15 mouse cellular contexts compared by ENCODE assay signal in the genomic region with DNA sequence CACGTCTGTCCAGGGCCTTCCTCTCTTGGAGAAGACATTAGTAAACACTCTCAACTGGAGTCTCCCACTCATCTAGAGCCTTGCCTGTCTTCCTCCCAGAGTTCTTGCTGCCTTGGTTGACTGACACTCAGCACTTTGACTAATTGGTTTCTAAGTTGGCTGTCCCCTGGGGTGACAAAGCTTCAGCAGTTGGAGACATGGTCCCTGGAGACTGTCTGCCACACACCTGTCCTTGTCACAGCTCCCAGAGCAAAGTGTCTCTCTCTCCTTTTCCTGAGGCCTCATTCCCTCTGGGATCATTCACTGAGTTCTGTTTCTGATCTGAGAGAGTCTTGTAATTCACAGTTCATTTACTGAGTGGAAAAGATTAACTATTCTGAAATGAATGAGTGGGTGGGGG. TPM values are rescaled to one million over a fixed set of nuclear protein-coding genes. Genes with fewer than 3 reads are reported as not detected.
A peak's percentile ranks its signal among the peaks of the same experiment; 100 is the strongest.
DNase-seq lines count a peak whose midpoint lies in the region; ATAC-seq lines count a peak whose summit lies in the region.
"Had no signal": no experiment of that assay in that cellular context is flagged by ENCODE, and none has a peak within 500 bp of the region (broad histone marks: within the 10 kb centered on the region; RNA-seq: fewer than 3 reads in every experiment).

No protein-coding gene starts in this region.

- no peak for ATAC-seq in heart, embryonic 11.5 days (replicated peaks; ENCODE audit: insufficient number of reproducible peaks, low FRiP score, low TSS enrichment)
- ATAC-seq in kidney, embryonic 15.5 days (replicated peaks; ENCODE audit: low FRiP score): no peak
- ATAC-seq in kidney, embryonic 14.5 days (ENCODE audit: low FRiP score, low TSS enrichment): no peak
- ATAC-seq in megakaryocyte, adult 5-6 weeks (ENCODE audit: poor library complexity, severe bottlenecking): no peak

- peaks cover 17% of the 10 kb centered on the region for H3K4me1 ChIP-seq in heart, embryonic 11.5 days (ENCODE audit: control insufficient read depth, insufficient read depth, low read length)
- H3K4me1 ChIP-seq in kidney, embryonic 15.5 days: 0 out of 2 replicates have a peak, but pooled peaks cover 7% of the 10 kb centered on the region
- H3K4me1 ChIP-seq in kidney, embryonic 14.5 days (ENCODE audit: control insufficient read depth, insufficient read depth, low read length): no peaks in the 10 kb centered on the region
- H3K4me1 ChIP-seq: limb, embryonic 15.5 days had no signal

- no peaks in the 10 kb centered on the region for H3K27me3 ChIP-seq in heart, embryonic 11.5 days (ENCODE audit: control insufficient read depth, insufficient read depth, low read length)
- H3K27me3 ChIP-seq in kidney, embryonic 15.5 days: no peaks in the 10 kb centered on the region
- no peaks in the 10 kb centered on the region for H3K27me3 ChIP-seq in kidney, embryonic 14.5 days (ENCODE audit: control insufficient read depth, insufficient read depth, low read length)
- H3K27me3 ChIP-seq: limb, embryonic 15.5 days had no signal

- H3K9ac ChIP-seq in heart, embryonic 11.5 days (ENCODE audit: low read depth, low read length): no peak overlapping the region
- H3K9ac ChIP-seq in kidney, embryonic 15.5 days: no peak overlapping the region
- H3K9ac ChIP-seq in kidney, embryonic 14.5 days (ENCODE audit: low read depth, low read length): no peak overlapping the region
- H3K9ac ChIP-seq: limb, embryonic 15.5 days had no signal

- WGBS in heart, embryonic 11.5 days (ENCODE audit: insufficient replicate concordance): 27% methylated on average over 1 of the region's 1 CpGs
- WGBS in kidney, embryonic 15.5 days: 41% methylated on average over 1 of the region's 1 CpGs
- WGBS in kidney, embryonic 14.5 days: 54% methylated on average over 1 of the region's 1 CpGs

- H3K36me3 ChIP-seq in heart, embryonic 11.5 days (ENCODE audit: control insufficient read depth, insufficient read depth, low read length): no peaks in the 10 kb centered on the region
- H3K36me3 ChIP-seq in kidney, embryonic 15.5 days: no peaks in the 10 kb centered on the region
- no peaks in the 10 kb centered on the region for H3K36me3 ChIP-seq in kidney, embryonic 14.5 days (ENCODE audit: control insufficient read depth, insufficient read depth, low read length)
- H3K36me3 ChIP-seq: limb, embryonic 15.5 days had no signal

- peak overlapping the region; percentile 22 for H3K27ac ChIP-seq in heart, embryonic 11.5 days (ENCODE audit: low read depth, low read length)
- peak overlapping the region; percentile 45; the same call in 1 of the 2 replicates for H3K27ac ChIP-seq in kidney, embryonic 15.5 days
- H3K27ac ChIP-seq in kidney, embryonic 14.5 days (ENCODE audit: low read depth, low read length): no peak overlapping the region
- H3K27ac ChIP-seq: limb, embryonic 15.5 days had no signal

- H3K4me2 ChIP-seq in heart, embryonic 11.5 days: no peak overlapping the region
- H3K4me2 ChIP-seq in kidney, embryonic 15.5 days: no peak overlapping the region
- H3K4me2 ChIP-seq in kidney, embryonic 14.5 days (replicated peaks; ENCODE audit: low read depth, low read length): no peak overlapping the region
- H3K4me2 ChIP-seq: limb, embryonic 15.5 days had no signal

- H3K9me3 ChIP-seq in heart, embryonic 11.5 days (replicated peaks; ENCODE audit: control insufficient read depth, low read length): peaks cover 2% of the 10 kb centered on the region; the same call in 1 of the 2 replicates
- H3K9me3 ChIP-seq in kidney, embryonic 15.5 days (replicated peaks): no peaks in the 10 kb centered on the region; the same call in 1 of the 2 replicates
- H3K9me3 ChIP-seq in kidney, embryonic 14.5 days (ENCODE audit: control insufficient read depth, low read length): no peaks in the 10 kb centered on the region
- H3K9me3 ChIP-seq: limb, embryonic 15.5 days had no signal

- DNase-seq in heart, adult 18-20 months: no peak
- DNase-seq in A20 (ENCODE audit: low read depth, low spot score): peak; percentile 30
- DNase-seq in brain, adult 2 months (ENCODE audit: low read depth, low spot score): peak; percentile 9
- no peak for DNase-seq in cerebellum, adult 8-10 months
- DNase-seq: adrenal gland, adult 2 months; cerebellum, adult 9-11 months; right cerebral cortex, adult 18-20 months; thymus, postnatal 36 days had no signal

- H3K4me3 ChIP-seq in heart, embryonic 11.5 days (ENCODE audit: low read depth, low read length): no peak overlapping the region
- no peak overlapping the region for H3K4me3 ChIP-seq in kidney, embryonic 15.5 days (replicated peaks)
- H3K4me3 ChIP-seq in kidney, embryonic 14.5 days (ENCODE audit: low read length): no peak overlapping the region
- H3K4me3 ChIP-seq: limb, embryonic 15.5 days had no signal

RNA-seq across cellular contexts. Expression of a gene that starts 20.2 kb away (rescaled TPM):
- 0.07 and 0.10 TPM in 2 replicates for polyA plus RNA-seq in heart, embryonic 11.5 days (2014; fragmentation: Nextera tagmentation; extraction: Ambion mirVana)
- total RNA-seq in heart, adult 18-20 months (2021): under 1 TPM in 1 of 2 experiments, not detected in 1; 0.15 TPM
- polyA plus RNA-seq in kidney, embryonic 15.5 days (2015; fragmentation: Nextera tagmentation; extraction: Ambion mirVana): 0.14 TPM in 2 replicates
- polyA plus RNA-seq in kidney, embryonic 14.5 days (2014; fragmentation: Nextera tagmentation; extraction: Ambion mirVana): not detected in 2 replicates
- 0.07 and 0.39 TPM in 2 replicates for total RNA-seq in megakaryocyte, adult 5-6 weeks (2015)
- 0.48 and 0.65 TPM in 2 replicates for total RNA-seq in megakaryocyte, adult 5-6 weeks (2017)
- total RNA-seq: adrenal gland, adult 2 months; MEL had no signal
- polyA plus RNA-seq: adrenal gland, adult 2 months; intestine, embryonic 14.5 days had no signal

RNA-seq across cellular contexts. Expression of a gene that starts 26.1 kb away (rescaled TPM):
- polyA plus RNA-seq in heart, embryonic 11.5 days (2014; fragmentation: Nextera tagmentation; extraction: Ambion mirVana): 13.3 and 14.4 TPM in 2 replicates
- 10 to 100 TPM; 21.8 to 23.4 TPM for total RNA-seq in heart, adult 18-20 months (2021)
- 7.1 and 8.0 TPM in 2 replicates for polyA plus RNA-seq in kidney, embryonic 15.5 days (2015; fragmentation: Nextera tagmentation; extraction: Ambion mirVana)
- 4.8 and 6.2 TPM in 2 replicates for polyA plus RNA-seq in kidney, embryonic 14.5 days (2014; fragmentation: Nextera tagmentation; extraction: Ambion mirVana)
- 37.6 and 39.2 TPM in 2 replicates for total RNA-seq in megakaryocyte, adult 5-6 weeks (2015)
- total RNA-seq in megakaryocyte, adult 5-6 weeks (2017): 15.3 and 18.3 TPM in 2 replicates

Comparison
In these comparisons a context has a peak if more than half of its experiments do, and no peak if none do; other contexts are left out.
1. DNase-seq: peak in A20 (single experiment) and brain, adult 2 months (single experiment); none in heart, adult 18-20 months (0 of 2) and cerebellum, adult 8-10 months (single experiment).